Mouse (Mus musculus): ENCODE results near the gene Nfatc4.

- TF ChIP-seq CTCF (IDR thresholded peaks at IDR 0.05; ENCODE audit: low read depth) = no peak
- no peak for TF ChIP-seq EP300 (IDR thresholded peaks at IDR 0.05; ENCODE audit: low read depth)
Observed at GRCm38 (mm10) chr14:55820576-55820975, 2.4 kb upstream of the Nfatc4 start.

Data from heart, postnatal 0 days (tissue).